In genomic region chr13:32827951-32828350, GRCm38 (mm10) we compare ENCODE assay signal across 8 mouse cellular contexts. TPM values are rescaled to one million over a fixed set of nuclear protein-coding genes. Genes with fewer than 3 reads are reported as not detected.
DNase-seq lines count a peak whose midpoint lies in the region; ATAC-seq and TF ChIP-seq lines count a peak whose summit lies in the region.

No protein-coding gene starts in this region.

- peaks cover 0 to 2% of the 10 kb centered on the region in 2 experiments; a peak in 1 of 4 replicates for H3K4me1 ChIP-seq in ES-E14 (ENCODE audit: control insufficient read depth in 2 of 2, insufficient read depth in 2 of 2, low read length in 2 of 2, poor library complexity in 1 of 2)
- H3K4me1 ChIP-seq in midbrain, embryonic 12.5 days = no peaks in the 10 kb centered on the region

- no peak overlapping the region for H3K4me2 ChIP-seq in midbrain, embryonic 12.5 days (replicated peaks)

- DNase-seq in gastrocnemius, adult 18-20 months (ENCODE audit: low spot score) = peak; percentile 45
- no peak for DNase-seq in gastrocnemius, postnatal 25 days
- DNase-seq in ES-E14 (ENCODE audit: low read depth, low spot score) = peak; percentile 53
- peak; percentile 21 for DNase-seq in cerebellum, adult 11-12 months
- DNase-seq in frontal cortex, postnatal 25 days (ENCODE audit: low spot score in 2 of 2) = peak; percentile 43 to 49
- DNase-seq in left cerebral cortex, postnatal 14 days (ENCODE audit: low spot score in 2 of 2) = peak; percentile 63 to 65
- peak; percentile 87 for DNase-seq in splenic B cell, adult 2 months (ENCODE audit: low read depth, low spot score)

- no peaks in the 10 kb centered on the region for H3K27me3 ChIP-seq in midbrain, embryonic 12.5 days
- H3K27me3 ChIP-seq in splenic B cell, adult 2 months (ENCODE audit: control insufficient read depth, insufficient read depth, low read length, poor library complexity, severe bottlenecking) = no peaks in the 10 kb centered on the region

- in situ Hi-C loops in ES-E14 (cut with MboI; ENCODE audit: low sequenced_read_pairs in 2 of 2, unreplicated experiment in 2 of 2) = no loop called here

- no peaks in the 10 kb centered on the region for H3K9me3 ChIP-seq in ES-E14 (ENCODE audit: control insufficient read depth, insufficient read depth, low read depth, low read length)
- H3K9me3 ChIP-seq in midbrain, embryonic 12.5 days = no peaks in the 10 kb centered on the region

- H3K9ac ChIP-seq in ES-E14 (ENCODE audit: insufficient read depth, low read depth, low read length, poor library complexity, severe bottlenecking) = no peak overlapping the region
- H3K9ac ChIP-seq in midbrain, embryonic 12.5 days (replicated peaks) = no peak overlapping the region

- no peak overlapping the region for H3K4me3 ChIP-seq in ES-E14 (ENCODE audit: insufficient read depth in 1 of 2, low read depth in 1 of 2, low read length in 2 of 2, poor library complexity in 1 of 2, severe bottlenecking in 1 of 2)
- no peak overlapping the region for H3K4me3 ChIP-seq in midbrain, embryonic 12.5 days

- no peak overlapping the region for H3K27ac ChIP-seq in ES-E14 (ENCODE audit: insufficient read depth, low read depth, low read length, poor library complexity, severe bottlenecking)
- H3K27ac ChIP-seq in midbrain, embryonic 12.5 days (replicated peaks) = no peak overlapping the region

- WGBS in midbrain, embryonic 12.5 days = 61% methylated on average over 4 of the region's 4 CpGs

- peak; percentile 65; the same call in 1 of the 2 replicates for ATAC-seq in midbrain, embryonic 12.5 days (ENCODE audit: low FRiP score, low read depth)

- intact Hi-C loops in left cerebral cortex, postnatal 14 days (cut with DNase I) = no loop called here

- H3K36me3 ChIP-seq in ES-E14 (ENCODE audit: control insufficient read depth, insufficient read depth, low read length, poor library complexity, severe bottlenecking) = 0 out of 2 replicates have a peak, but pooled peaks cover 2% of the 10 kb centered on the region
- H3K36me3 ChIP-seq in midbrain, embryonic 12.5 days = peaks cover 4% of the 10 kb centered on the region; the same call in 1 of the 2 replicates
- no peaks in the 10 kb centered on the region for H3K36me3 ChIP-seq in splenic B cell, adult 2 months (ENCODE audit: control insufficient read depth, insufficient read depth, low read length, poor library complexity, severe bottlenecking)

TF ChIP-seq in ES-E14, 5 proteins besides CTCF, POLR2A, EP300 and RAD21:
- TF ChIP-seq HCFC1 (IDR thresholded peaks at IDR 0.05; ENCODE audit: borderline replicate concordance, insufficient read depth, low read length) = no peak

RNA-seq across cellular contexts. Expression of gene Serpinb1a, which starts 23.0 kb away (rescaled TPM):
- 1 to 10 TPM; 3.2 to 5.3 TPM for total RNA-seq in gastrocnemius, adult 18-20 months (2021)
- total RNA-seq in gastrocnemius, postnatal 25 days (2021) = 1 to 10 TPM; 5.4 to 7.8 TPM
- 2.2 and 2.3 TPM in 2 replicates for total RNA-seq in ES-E14 (2012; rRNA removed)
- total RNA-seq in left cerebral cortex, postnatal 14 days (2021) = 1 to 10 TPM; 1.3 to 2.7 TPM
- 1.6 and 2.2 TPM in 2 replicates for polyA plus RNA-seq in midbrain, embryonic 12.5 days (2016; fragmentation: Nextera tagmentation; extraction: Ambion mirVana)

RNA-seq across cellular contexts. Expression of gene D930007J09Rik, which starts 25.3 kb away (rescaled TPM):
- total RNA-seq in gastrocnemius, adult 18-20 months (2021) = not detected
- total RNA-seq in gastrocnemius, postnatal 25 days (2021) = not detected
- 3.7 and 6.7 TPM in 2 replicates for total RNA-seq in ES-E14 (2012; rRNA removed)
- total RNA-seq in left cerebral cortex, postnatal 14 days (2021) = 1 to 10 TPM; 1.8 TPM
- not detected in 2 replicates for polyA plus RNA-seq in midbrain, embryonic 12.5 days (2016; fragmentation: Nextera tagmentation; extraction: Ambion mirVana)

RNA-seq across cellular contexts. Expression of gene Wrnip1, which starts 26.1 kb away (rescaled TPM):
- 1 to 10 TPM; 5.9 to 6.1 TPM for total RNA-seq in gastrocnemius, adult 18-20 months (2021)
- total RNA-seq in gastrocnemius, postnatal 25 days (2021) = 1 to 10 TPM; 5.8 to 7.5 TPM
- 30.8 and 44.8 TPM in 2 replicates for total RNA-seq in ES-E14 (2012; rRNA removed)
- total RNA-seq in left cerebral cortex, postnatal 14 days (2021) = 10 to 100 TPM; 56.4 to 60.6 TPM
- polyA plus RNA-seq in midbrain, embryonic 12.5 days (2016; fragmentation: Nextera tagmentation; extraction: Ambion mirVana) = 32.4 and 33.7 TPM in 2 replicates

RNA-seq across cellular contexts. Expression of gene Mylk4, which starts 44.2 kb away (rescaled TPM):
- total RNA-seq in gastrocnemius, adult 18-20 months (2021) = 1,000 to 10,000 TPM; 1,080 to 1,440 TPM
- 1,000 to 10,000 TPM in 1 of 2 experiments, 100 to 1,000 TPM in 1; 560 to 1,240 TPM for total RNA-seq in gastrocnemius, postnatal 25 days (2021)
- total RNA-seq in ES-E14 (2012; rRNA removed) = not detected in 2 replicates
- under 1 TPM; 0.32 to 0.33 TPM for total RNA-seq in left cerebral cortex, postnatal 14 days (2021)
- 0.17 TPM in 1 of 2 replicates, not detected in the other for polyA plus RNA-seq in midbrain, embryonic 12.5 days (2016; fragmentation: Nextera tagmentation; extraction: Ambion mirVana)
